Mouse (Mus musculus) midbrain, embryonic 11.5 days (tissue): Measurements from ENCODE around the gene Txndc5. TPM values are rescaled to one million over a fixed set of nuclear protein-coding genes. Genes with fewer than 3 reads are reported as not detected.

Experiments used
- ATAC-seq: fragments of 200-750 bp; cut with Nextera tagmentation; 2 replicates; pipeline ENCODE4 v1.8.0; 2017; ENCODE audit warnings: moderate TSS enrichment, moderate library complexity; ENCODE audit not compliant: low FRiP score
- DNase-seq: peaks from one replicate; pipeline ENCODE4 v3.0.0; 2015; ENCODE audit warnings: low spot score; ENCODE audit errors: missing footprints
- H3K27ac ChIP-seq: fragments of 300-500 bp; sonication (generic); 2 replicates; pipeline ENCODE4 v1.5.1; 2014; ENCODE audit warnings: low read depth, low read length
- H3K27me3 ChIP-seq: fragments of 300-500 bp; sonication (generic); 2 replicates; pipeline ENCODE4 v1.6.1; 2014; ENCODE audit warnings: mild to moderate bottlenecking, low read length, moderate library complexity, mixed read lengths; ENCODE audit not compliant: control insufficient read depth, insufficient read depth
- H3K36me3 ChIP-seq: fragments of 300-500 bp; sonication (generic); 2 replicates; pipeline ENCODE4 v1.6.1; 2014; ENCODE audit warnings: mild to moderate bottlenecking, low read length, moderate library complexity, mixed read lengths; ENCODE audit not compliant: control insufficient read depth, insufficient read depth
- H3K4me1 ChIP-seq: fragments of 300-500 bp; sonication (generic); 2 replicates; pipeline ENCODE4 v1.6.1; 2014; ENCODE audit warnings: low read length; ENCODE audit not compliant: control insufficient read depth, insufficient read depth
- H3K4me2 ChIP-seq: fragments of 300-500 bp; sonication (generic); 2 replicates; pipeline ENCODE4 v1.6.1; 2014; ENCODE audit warnings: mild to moderate bottlenecking, moderate library complexity
- H3K4me3 ChIP-seq: fragments of 300-500 bp; sonication (generic); 2 replicates; pipeline ENCODE4 v1.5.1; 2014; ENCODE audit warnings: low read depth, low read length
- H3K9ac ChIP-seq: fragments of 300-500 bp; sonication (generic); 2 replicates; pipeline ENCODE4 v1.6.1; 2014; ENCODE audit warnings: low read length
- H3K9me3 ChIP-seq: fragments of 300-500 bp; sonication (generic); 2 replicates; pipeline ENCODE4 v1.6.1; 2016; ENCODE audit warnings: low read length; ENCODE audit not compliant: control insufficient read depth
- WGBS: fragments of 180-500 bp; shearing (Covaris S2); extraction: QIAGEN DNeasy Blood & Tissue Kit; methylation state at CpG from one replicate; pipeline ENCODE4 v1.1.7; 2014; 5-methylcytosine and 5-hydroxymethylcytosine counted together
- polyA plus RNA-seq: library from polyadenylated mRNA; unstranded; fragments of >200 nt; fragmentation: Nextera tagmentation; extraction: Ambion mirVana; gene quantifications from 2 replicates; pipeline ENCODE4 v1.2.1, GENCODE M21; 2014

The Txndc5 gene
- polyA plus RNA-seq, 1 experiment from 2014 or later = 125 TPM

- Histone ChIP-seq H3K9ac (no peak overlapping the region), H3K4me3 (no peak overlapping the region), H3K4me2 (no peak overlapping the region), H3K9me3 (no peaks in the 10 kb centered on the region), H3K4me1 (no peaks in the 10 kb centered on the region), H3K36me3 (peaks cover 9% of the 10 kb centered on the region), H3K27ac (no peak overlapping the region), H3K27me3 (no peaks in the 10 kb centered on the region)
- DNase-seq (no peak), ATAC-seq (no peak)
- 91% methylated on average over 12 of the region's 12 CpGs for WGBS
Observed at GRCm38 (mm10) chr13:38501314-38501713, 27.3 kb downstream of the Txndc5 start.

GRCm38 (mm10) chr13:38496715-38497114, 31.9 kb downstream of the Txndc5 start:
- no peak overlapping the region for H3K4me3 ChIP-seq
- peaks cover 2% of the 10 kb centered on the region; the same call in 1 of the 2 replicates for H3K36me3 ChIP-seq
- DNase-seq (no peak), ATAC-seq (no peak)
- no peak overlapping the region for H3K4me2 ChIP-seq
- H3K27ac ChIP-seq = no peak overlapping the region
- H3K9ac ChIP-seq = no peak overlapping the region
- no peaks in the 10 kb centered on the region for H3K27me3 ChIP-seq
- no peaks in the 10 kb centered on the region for H3K4me1 ChIP-seq
- 68% methylated on average over 3 of the region's 3 CpGs for WGBS
- no peaks in the 10 kb centered on the region for H3K9me3 ChIP-seq

- Histone ChIP-seq H3K4me1 (no peaks in the 10 kb centered on the region), H3K9ac (no peak overlapping the region), H3K4me3 (no peak overlapping the region), H3K27ac (no peak overlapping the region), H3K36me3 (no peaks in the 10 kb centered on the region), H3K9me3 (no peaks in the 10 kb centered on the region), H3K27me3 (no peaks in the 10 kb centered on the region), H3K4me2 (no peak overlapping the region)
- WGBS = 87% methylated on average over 6 of the region's 6 CpGs
- ATAC-seq (no peak), DNase-seq (no peak)
Observed at GRCm38 (mm10) chr13:38486767-38487166, 41.9 kb downstream of the Txndc5 start.

GRCm38 (mm10) chr13:38484701-38485100, 43.9 kb downstream of the Txndc5 start:
- no peak for ATAC-seq
- Histone ChIP-seq H3K27ac (no peak overlapping the region), H3K4me1 (no peaks in the 10 kb centered on the region), H3K4me3 (no peak overlapping the region), H3K36me3 (no peaks in the 10 kb centered on the region), H3K4me2 (no peak overlapping the region), H3K9me3 (no peaks in the 10 kb centered on the region), H3K27me3 (no peaks in the 10 kb centered on the region), H3K9ac (no peak overlapping the region)
- WGBS = 84% methylated on average over 5 of the region's 5 CpGs
- DNase-seq = no peak

- Histone ChIP-seq H3K9me3 (no peaks in the 10 kb centered on the region), H3K27ac (no peak overlapping the region), H3K9ac (no peak overlapping the region), H3K4me1 (peaks cover 3% of the 10 kb centered on the region; the same call in 1 of the 2 replicates), H3K36me3 (no peaks in the 10 kb centered on the region), H3K27me3 (no peaks in the 10 kb centered on the region), H3K4me2 (no peak overlapping the region), H3K4me3 (no peak overlapping the region)
- DNase-seq (no peak), ATAC-seq (no peak)
- 93% methylated on average over 7 of the region's 7 CpGs for whole genome bisulfite sequencing
Observed at GRCm38 (mm10) chr13:38481021-38481420, 47.6 kb downstream of the Txndc5 start.

GRCm38 (mm10) chr13:38476936-38477335, 51.7 kb downstream of the Txndc5 start:
- Histone ChIP-seq H3K27me3 (no peaks in the 10 kb centered on the region), H3K4me3 (no peak overlapping the region), H3K9me3 (no peaks in the 10 kb centered on the region), H3K9ac (no peak overlapping the region), H3K4me1 (peaks cover 3% of the 10 kb centered on the region; the same call in 1 of the 2 replicates), H3K36me3 (no peaks in the 10 kb centered on the region), H3K4me2 (no peak overlapping the region), H3K27ac (no peak overlapping the region)
- DNase-seq (peak; percentile 86), ATAC-seq (no peak)
- 26% methylated on average over 8 of the region's 8 CpGs for WGBS

DNA sequence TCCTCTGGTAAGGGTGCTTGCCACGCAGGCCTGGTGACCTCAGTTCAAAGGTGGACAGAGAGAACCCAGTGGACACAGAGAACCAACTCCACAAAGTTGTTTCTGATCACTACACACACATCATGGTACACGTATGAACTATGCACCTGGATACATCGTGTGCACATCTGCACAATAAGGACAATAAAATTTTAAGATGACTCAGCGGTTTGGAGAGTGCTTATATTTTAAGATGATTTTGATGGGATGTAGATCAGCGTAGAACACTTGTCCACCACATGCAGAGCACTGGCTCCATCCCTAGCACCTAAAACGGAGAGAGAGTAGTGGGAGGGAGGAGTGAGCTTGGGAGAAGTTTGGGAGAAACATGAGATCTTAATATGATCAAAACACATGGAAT, 55.1 kb downstream of the Txndc5 start:
- peaks cover 3% of the 10 kb centered on the region; the same call in 1 of the 2 replicates for H3K4me1 ChIP-seq
- H3K9ac ChIP-seq = no peak overlapping the region
- H3K4me2 ChIP-seq = no peak overlapping the region
- no peaks in the 10 kb centered on the region for H3K36me3 ChIP-seq
- no peak overlapping the region for H3K4me3 ChIP-seq
- ATAC-seq (no peak), DNase-seq (no peak)
- no peak overlapping the region for H3K27ac ChIP-seq
- H3K9me3 ChIP-seq = no peaks in the 10 kb centered on the region
- H3K27me3 ChIP-seq = no peaks in the 10 kb centered on the region
- 91% methylated on average over 6 of the region's 6 CpGs for WGBS

GRCm38 (mm10) chr13:38472636-38473035, 56.0 kb downstream of the Txndc5 start:
- H3K9me3 ChIP-seq = no peaks in the 10 kb centered on the region
- H3K4me3 ChIP-seq = no peak overlapping the region
- ATAC-seq (no peak), DNase-seq (no peak)
- H3K27me3 ChIP-seq = no peaks in the 10 kb centered on the region
- H3K36me3 ChIP-seq = no peaks in the 10 kb centered on the region
- WGBS = 91% methylated on average over 4 of the region's 4 CpGs
- H3K9ac ChIP-seq = no peak overlapping the region
- peaks cover 3% of the 10 kb centered on the region; the same call in 1 of the 2 replicates for H3K4me1 ChIP-seq
- H3K4me2 ChIP-seq = no peak overlapping the region
- H3K27ac ChIP-seq = no peak overlapping the region

DNA sequence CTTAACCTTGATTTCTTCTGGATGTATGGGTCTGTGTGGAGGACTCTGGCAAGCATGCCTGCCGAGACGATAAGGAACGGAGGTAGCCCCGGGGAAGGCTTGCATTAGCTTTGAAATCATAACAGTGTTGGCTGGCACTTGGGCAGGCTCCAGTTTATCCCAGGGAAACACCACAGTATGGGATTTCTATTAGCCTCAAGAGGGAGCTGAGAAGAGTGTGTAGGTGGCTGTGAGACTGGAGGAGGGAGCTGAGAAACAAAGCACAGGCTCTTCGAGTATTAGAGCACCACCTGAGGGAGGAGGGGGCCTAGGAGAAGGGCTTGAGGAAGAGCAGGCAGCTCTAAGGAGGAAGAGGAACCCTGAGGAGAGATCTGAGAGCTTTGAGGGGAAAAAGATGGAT, 57.7 kb downstream of the Txndc5 start:
- no peak overlapping the region for H3K4me2 ChIP-seq
- no peak overlapping the region for H3K27ac ChIP-seq
- no peak overlapping the region for H3K9ac ChIP-seq
- no peaks in the 10 kb centered on the region for H3K27me3 ChIP-seq
- ATAC-seq = no peak
- 91% methylated on average over 5 of the region's 5 CpGs for WGBS
- DNase-seq = peak; percentile 64
- H3K4me3 ChIP-seq = no peak overlapping the region
- no peaks in the 10 kb centered on the region for H3K36me3 ChIP-seq
- H3K4me1 ChIP-seq = no peaks in the 10 kb centered on the region
- H3K9me3 ChIP-seq = no peaks in the 10 kb centered on the region

DNA sequence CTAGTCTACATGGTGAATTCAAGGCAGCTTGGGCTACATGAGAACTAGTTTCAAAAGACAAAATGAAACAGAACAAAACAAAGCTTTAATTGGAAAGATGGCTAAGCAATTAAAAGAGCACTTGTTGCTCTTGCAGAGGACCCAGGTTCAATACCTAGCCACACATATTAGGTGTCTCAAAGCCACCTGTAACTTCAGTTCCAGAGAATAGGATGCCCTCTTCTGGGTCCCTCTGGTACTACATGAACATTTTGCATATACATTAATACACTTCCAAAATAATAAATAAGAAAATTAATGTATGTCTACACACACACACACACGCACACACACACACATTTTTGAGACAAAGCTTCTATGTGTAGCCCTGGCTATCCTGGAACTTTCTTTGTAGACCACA, 65.2 kb downstream of the Txndc5 start:
- ATAC-seq = no peak

More for the DNA sequence above, 65.2 kb downstream of the Txndc5 start:
- Histone ChIP-seq H3K9me3 (no peaks in the 10 kb centered on the region), H3K4me2 (no peak overlapping the region), H3K27ac (no peak overlapping the region), H3K4me3 (no peak overlapping the region), H3K36me3 (no peaks in the 10 kb centered on the region), H3K27me3 (no peaks in the 10 kb centered on the region), H3K4me1 (no peaks in the 10 kb centered on the region), H3K9ac (no peak overlapping the region)
- no peak for DNase-seq
- WGBS = 77% methylated on average over 1 of the region's 1 CpGs
